Mouse (Mus musculus) layer of hippocampus, adult 11-12 months (tissue): ENCODE data around the gene Znrd1.

Experiments used
- DNase-seq: peaks from one replicate; pipeline ENCODE4 v3.0.0; 2022; ENCODE audit warnings: low spot score

Znrd1 gene

GRCm38 (mm10) chr17:36923491-36923890 lies 34.9 kb downstream of the Znrd1 start:
- no peak for DNase-seq

DNA sequence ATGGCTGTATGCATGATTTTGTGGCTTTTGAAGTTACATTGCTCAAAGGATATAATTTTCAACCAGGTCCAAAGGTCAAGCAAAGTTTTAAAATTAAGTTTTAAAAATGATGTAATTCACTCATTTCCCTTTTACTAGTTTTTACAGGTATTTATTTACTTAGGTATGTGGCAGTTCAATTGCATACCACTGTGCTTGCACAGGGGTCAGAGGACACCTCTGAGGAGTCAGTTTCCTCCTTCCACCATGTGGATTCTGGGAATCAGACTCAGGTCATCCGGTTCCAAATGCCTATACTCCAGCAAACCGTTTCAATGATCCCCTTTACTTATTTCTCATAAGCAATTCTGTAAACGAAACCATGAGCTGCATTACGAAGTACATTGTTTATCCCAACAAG lies 35.6 kb downstream of the Znrd1 start:
- DNase-seq, result no peak

- no peak for DNase-seq
Measured at GRCm38 (mm10) chr17:36920239-36920638, 38.1 kb downstream of the Znrd1 start.

- DNase-seq, result peak; percentile 68
Measured at GRCm38 (mm10) chr17:36915076-36915475, 43.3 kb downstream of the Znrd1 start.

DNA sequence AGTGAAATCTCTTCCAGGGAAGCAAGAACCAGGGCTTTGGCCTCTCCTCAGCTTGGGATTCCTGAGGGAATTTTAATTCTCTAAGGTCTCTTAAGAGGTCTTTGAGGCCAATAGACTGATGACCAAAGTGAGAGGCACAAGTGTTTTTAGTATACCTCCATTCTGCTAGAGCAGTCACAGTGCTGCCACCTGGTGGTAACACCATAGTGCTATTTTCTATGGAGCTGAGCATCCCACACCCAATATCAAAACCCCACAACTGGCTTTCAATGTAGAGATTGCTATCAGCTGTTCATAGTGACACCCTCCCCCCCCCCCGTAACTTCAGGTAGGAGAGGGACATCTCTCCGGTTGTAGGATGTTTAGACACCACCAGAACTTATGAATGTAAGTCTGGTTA lies 44.3 kb downstream of the Znrd1 start:
- peak; percentile 85 for DNase-seq

- DNase-seq, result no peak
Measured at GRCm38 (mm10) chr17:36912031-36912430, 46.3 kb downstream of the Znrd1 start.

- no peak for DNase-seq
Measured at GRCm38 (mm10) chr17:36909802-36910201, 48.6 kb downstream of the Znrd1 start.

DNA sequence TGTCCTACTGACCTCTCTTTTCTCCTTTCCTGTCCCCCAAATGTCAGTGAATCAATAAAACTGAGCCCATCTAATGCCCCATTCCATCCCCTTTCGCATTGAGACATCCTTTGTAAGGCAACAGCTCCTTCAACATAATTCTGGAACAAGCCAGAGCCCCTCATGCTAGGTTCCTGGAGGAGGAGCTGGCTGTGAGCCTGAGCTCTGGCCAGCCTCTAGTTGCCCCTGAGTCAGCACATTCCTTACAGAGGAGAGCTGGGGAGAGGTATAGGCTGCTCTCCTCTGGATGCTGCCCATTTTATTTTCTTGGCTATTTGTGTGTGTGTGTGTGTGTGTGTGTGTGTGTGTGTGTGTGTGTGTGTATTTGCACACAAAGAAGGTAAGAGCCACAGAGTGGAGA lies 50.1 kb downstream of the Znrd1 start:
- no peak for DNase-seq
